Mouse (Mus musculus) heart, postnatal 0 days (tissue): ENCODE data around the gene Rnpep.

Source experiments
- CTCF ChIP-seq: IDR thresholded peaks from 2 replicates; pipeline ENCODE4 v1.5.1; 2016; ENCODE audit warnings: antibody characterized with exemption, control low read depth, low read depth
- EP300 ChIP-seq: IDR thresholded peaks from 2 replicates; pipeline ENCODE4 v1.6.1; 2016; ENCODE audit warnings: antibody characterized with exemption, low read depth

- TF ChIP-seq CTCF (no peak), EP300 (no peak)
Observed at GRCm38 (mm10) chr1:135248434-135248850, 35.4 kb downstream of the Rnpep start.
